Mouse (Mus musculus) left cerebral cortex, adult 8-10 months (tissue): ENCODE data around the gene ccdc198. TPM values are rescaled to one million over a fixed set of nuclear protein-coding genes. Genes with fewer than 3 reads are reported as not detected.
A peak's percentile ranks its signal among the peaks of the same experiment; 100 is the strongest.
"Not testable (repeated sequence)": the region's sequence is repeated elsewhere in the genome, so short reads cannot be mapped to it uniquely, and the experiment has no call there.

Experiments used
- DNase-seq, 2 experiments: peaks; one replicate each; pipeline ENCODE4 v3.0.0; 2022; ENCODE audit warnings: low spot score in 2 of 2
- total RNA-seq, 4 experiments: library from RNA; stranded (reverse); gene quantifications; 2 replicates each; pipeline ENCODE4 v1.2.4; 2022

The ccdc198 gene
- not detected for total RNA-seq

- DNase-seq: no peak
Measured at GRCm38 (mm10) chr14:49245126-49245714, at the start of gene ccdc198. Gene ccdc198 (minus strand): TSS chr14:49245474.

- DNase-seq: no peak
Measured at GRCm38 (mm10) chr14:49293802-49294449, 48.7 kb upstream of the ccdc198 start.

- DNase-seq: no peak
Measured at GRCm38 (mm10) chr14:49290029-49290745, 44.9 kb upstream of the ccdc198 start.

GRCm38 (mm10) chr14:49283784-49284655 lies 38.7 kb upstream of the ccdc198 start:
- peak in 1 of 2 experiments; percentile 21 for DNase-seq

- DNase-seq: no peak
Measured at GRCm38 (mm10) chr14:49278880-49279279, 33.6 kb upstream of the ccdc198 start.

GRCm38 (mm10) chr14:49278479-49278878 lies 33.2 kb upstream of the ccdc198 start:
- not testable (repeated sequence) for DNase-seq

GRCm38 (mm10) chr14:49277642-49278041 lies 32.4 kb upstream of the ccdc198 start:
- DNase-seq: no peak

- DNase-seq: no peak
Measured at GRCm38 (mm10) chr14:49275376-49275775, 30.1 kb upstream of the ccdc198 start.

- DNase-seq: no peak
Measured at GRCm38 (mm10) chr14:49265286-49266002, 20.2 kb upstream of the ccdc198 start.

GRCm38 (mm10) chr14:49241522-49241921 lies 3.8 kb downstream of the ccdc198 start:
- DNase-seq: no peak

- peak; percentile 28 to 40 for DNase-seq
Measured at GRCm38 (mm10) chr14:49238206-49238605, 7.1 kb downstream of the ccdc198 start.

- no peak for DNase-seq
Measured at GRCm38 (mm10) chr14:49234788-49235515, 10.3 kb downstream of the ccdc198 start.

- no peak for DNase-seq
Measured at GRCm38 (mm10) chr14:49231845-49232244, 13.4 kb downstream of the ccdc198 start.

- DNase-seq: no peak
Measured at GRCm38 (mm10) chr14:49226986-49227385, 18.3 kb downstream of the ccdc198 start.

GRCm38 (mm10) chr14:49226471-49226870 lies 18.8 kb downstream of the ccdc198 start:
- DNase-seq: no peak

- no peak for DNase-seq
Measured at GRCm38 (mm10) chr14:49221771-49222170, 23.5 kb downstream of the ccdc198 start.

- DNase-seq: not testable (repeated sequence)
Measured at GRCm38 (mm10) chr14:49219466-49220022, 25.7 kb downstream of the ccdc198 start.

- DNase-seq: no peak
Measured at GRCm38 (mm10) chr14:49218677-49219076, 26.6 kb downstream of the ccdc198 start.

- DNase-seq: not testable (repeated sequence)
Measured at GRCm38 (mm10) chr14:49210215-49210614, 35.1 kb downstream of the ccdc198 start.
